Mouse (Mus musculus) left cerebral cortex, postnatal 25 days (tissue): Measurements from ENCODE around the gene Cog6. TPM values are rescaled to one million over a fixed set of nuclear protein-coding genes. Genes with fewer than 3 reads are reported as not detected.

Source experiments
- DNase-seq, 2 experiments: peaks; one replicate each; pipeline ENCODE4 v3.0.0; 2022; ENCODE audit warnings: low spot score in 2 of 2, mixed read lengths in 1 of 2
- intact Hi-C: fragments of 180-260 bp; cut with DNase I; formaldehyde crosslinking; loops from one replicate; pipeline ENCODE4 v1.15.1; 2025
- total RNA-seq, 2 experiments: library from RNA; stranded (reverse); gene quantifications; 2 replicates each; pipeline ENCODE4 v1.2.3; 2021

The Cog6 gene
- total RNA-seq = 10 to 100 TPM; 39.6 to 40.3 TPM

GRCm38 (mm10) chr3:53016436-53017340 is at the start of gene Cog6:
Gene Cog6 (minus strand): TSS chr3:53017237.
- intact Hi-C loops = no loop called here
- peak; percentile 81 to 90 for DNase-seq

- intact Hi-C loops = no loop called here
- peak in 1 of 2 experiments; percentile 37 for DNase-seq
Observed at GRCm38 (mm10) chr3:53066095-53066372, 49.0 kb upstream of the Cog6 start.

- intact Hi-C loops = no loop called here
- DNase-seq = peak in 1 of 2 experiments; percentile 16
Observed at GRCm38 (mm10) chr3:53065267-53066094, 48.4 kb upstream of the Cog6 start.

GRCm38 (mm10) chr3:53063423-53064147 is 46.5 kb upstream of the Cog6 start:
- intact Hi-C loops = no loop called here
- DNase-seq = peak in 1 of 2 experiments; percentile 21

GRCm38 (mm10) chr3:53059959-53060358 is 42.9 kb upstream of the Cog6 start:
- DNase-seq = no peak
- intact Hi-C loops = no loop called here

- DNase-seq = peak in 1 of 2 experiments; percentile 49
- intact Hi-C loops = no loop called here
Observed at GRCm38 (mm10) chr3:53056430-53056829, 39.4 kb upstream of the Cog6 start.

- DNase-seq = no peak
- intact Hi-C loops = no loop called here
Observed at GRCm38 (mm10) chr3:53052385-53052784, 35.3 kb upstream of the Cog6 start.

- DNase-seq = peak in 1 of 2 experiments; percentile 42
- intact Hi-C loops = no loop called here
Observed at GRCm38 (mm10) chr3:53046371-53046770, 29.3 kb upstream of the Cog6 start.

- intact Hi-C loops = no loop called here
- DNase-seq = no peak
Observed at GRCm38 (mm10) chr3:53045697-53046096, 28.7 kb upstream of the Cog6 start.

- intact Hi-C loops = loop anchor here (5.0 kb wide), 4 partner anchors 118 to 333 kb away; no protein-coding TSS in a partner anchor
- DNase-seq = no peak
Observed at GRCm38 (mm10) chr3:53044682-53045299, 27.8 kb upstream of the Cog6 start.

- no peak for DNase-seq
- intact Hi-C loops = loop anchor here (5.0 kb wide), 4 partner anchors 118 to 333 kb away; no protein-coding TSS in a partner anchor
Observed at GRCm38 (mm10) chr3:53044238-53044637, 27.2 kb upstream of the Cog6 start.

GRCm38 (mm10) chr3:53043206-53043780 is 26.3 kb upstream of the Cog6 start:
- intact Hi-C loops = loop anchor here (5.0 kb wide), 4 partner anchors 119 to 334 kb away; no protein-coding TSS in a partner anchor
- DNase-seq = no peak

GRCm38 (mm10) chr3:53042240-53042567 is 25.2 kb upstream of the Cog6 start:
- no peak for DNase-seq
- intact Hi-C loops = loop anchor here (5.0 kb wide), 4 partner anchors 120 to 335 kb away; no protein-coding TSS in a partner anchor

GRCm38 (mm10) chr3:53041411-53042239 is 24.6 kb upstream of the Cog6 start, which contains the start of gene Lhfp:
Gene Lhfp (plus strand): TSS chr3:53041528.
- intact Hi-C loops = loop anchor here (5.0 kb wide), 4 partner anchors 121 to 336 kb away; no protein-coding TSS in a partner anchor
- peak; percentile 71 to 74 for DNase-seq

- no peak for DNase-seq
Observed at GRCm38 (mm10) chr3:53040593-53041410, 23.8 kb upstream of the Cog6 start.

GRCm38 (mm10) chr3:53039746-53040145 is 22.7 kb upstream of the Cog6 start:
- DNase-seq = peak in 1 of 2 experiments; percentile 68
- intact Hi-C loops = loop anchor here (5.0 kb wide), 5 partner anchors 123 to 338 kb away; no protein-coding TSS in a partner anchor

More at GRCm38 (mm10) chr3:53040593-53041410, 23.8 kb upstream of the Cog6 start:
- intact Hi-C loops = loop anchor here (5.0 kb wide), 4 partner anchors 121 to 336 kb away; no protein-coding TSS in a partner anchor

- peak in 1 of 2 experiments; percentile 66 for DNase-seq
- intact Hi-C loops = loop anchor here (5.0 kb wide), 1 partner anchor 288 kb away; no protein-coding TSS in a partner anchor
Observed at GRCm38 (mm10) chr3:53038913-53039312, 21.9 kb upstream of the Cog6 start.
